ENCODE assay signal across 14 mouse cellular contexts in genomic region chr6:94200910-94201309, GRCm38 (mm10).
"Had no signal": no experiment of that assay in that cellular context is flagged by ENCODE, and none has a peak within 500 bp of the region (broad histone marks: within the 10 kb centered on the region; RNA-seq: fewer than 3 reads in every experiment).

No protein-coding gene starts in this region.

- H3K9me3 ChIP-seq: limb, embryonic 15.5 days; liver, embryonic 12.5 days; megakaryocyte, embryonic 14.5 days; midbrain, embryonic 15.5 days; neural tube, embryonic 12.5 days had no signal

- H3K4me2 ChIP-seq: limb, embryonic 15.5 days; liver, embryonic 12.5 days; midbrain, embryonic 11.5 days; midbrain, embryonic 15.5 days; neural tube, embryonic 12.5 days had no signal

- DNase-seq: kidney, adult 9 months; kidney, postnatal 36 days; layer of hippocampus, adult 9-11 months; layer of hippocampus, postnatal 36 days; right cerebral cortex, postnatal 25 days; thymus, postnatal 36 days had no signal

- H3K9ac ChIP-seq: limb, embryonic 15.5 days; liver, embryonic 12.5 days; midbrain, embryonic 15.5 days; neural tube, embryonic 12.5 days had no signal

- H3K36me3 ChIP-seq: limb, embryonic 15.5 days; liver, embryonic 12.5 days; midbrain, embryonic 15.5 days; neural tube, embryonic 12.5 days had no signal

- H3K27me3 ChIP-seq: limb, embryonic 15.5 days; megakaryocyte, embryonic 14.5 days; midbrain, embryonic 15.5 days; neural tube, embryonic 12.5 days had no signal

- H3K4me1 ChIP-seq: megakaryocyte, embryonic 14.5 days; midbrain, embryonic 15.5 days had no signal

- H3K27ac ChIP-seq: kidney, postnatal 0 days; limb, embryonic 15.5 days; liver, embryonic 12.5 days; macrophage; midbrain, embryonic 15.5 days; neural tube, embryonic 12.5 days had no signal

- ATAC-seq: liver, embryonic 12.5 days; midbrain, embryonic 15.5 days had no signal

- H3K4me3 ChIP-seq: limb, embryonic 15.5 days; liver, embryonic 12.5 days; megakaryocyte, embryonic 14.5 days; midbrain, embryonic 15.5 days; neural tube, embryonic 12.5 days had no signal
